Mouse (Mus musculus) thymus, postnatal 0 days (tissue): ENCODE data around the gene Snx5. TPM values are rescaled to one million over a fixed set of nuclear protein-coding genes. Genes with fewer than 3 reads are reported as not detected.

Experiments used
- DNase-seq: peaks from one replicate; pipeline ENCODE4 v3.0.0-alpha.2; 2015; ENCODE audit warnings: low spot score
- polyA plus RNA-seq: library from polyadenylated mRNA; unstranded; fragments of >200 nt; fragmentation: Nextera tagmentation; extraction: Ambion mirVana; gene quantifications from 2 replicates; pipeline ENCODE4 v1.2.1, GENCODE M21; 2015

Gene Snx5
- polyA plus RNA-seq, 1 experiment from 2014 or later: 123 TPM

GRCm38 (mm10) chr2:144267731-144268015, 3.0 kb downstream of the Snx5 start:
- DNase-seq: peak; percentile 47

- DNase-seq: no peak
Measured at GRCm38 (mm10) chr2:144267004-144267730, 3.5 kb downstream of the Snx5 start.

- DNase-seq: no peak
Measured at GRCm38 (mm10) chr2:144265916-144266683, 4.6 kb downstream of the Snx5 start.

DNA sequence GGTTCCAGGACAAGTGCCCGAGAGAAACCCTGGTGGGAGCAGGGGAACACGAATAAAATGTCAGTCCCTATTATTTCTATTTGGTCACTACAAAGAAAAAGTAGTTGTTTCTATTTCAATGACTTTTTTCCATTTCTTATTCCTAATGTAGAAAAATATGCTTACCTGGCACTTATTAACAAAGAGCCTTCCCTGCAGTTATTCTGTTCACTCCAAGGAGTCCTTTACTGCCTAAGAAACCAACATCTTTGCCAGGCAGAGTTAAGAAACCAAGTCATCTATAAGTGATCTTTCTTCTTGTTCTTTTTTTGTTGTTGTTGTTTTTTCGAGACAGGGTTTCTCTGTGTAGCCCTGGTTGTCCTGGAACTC, 5.6 kb downstream of the Snx5 start:
- DNase-seq: no peak

GRCm38 (mm10) chr2:144264398-144265119, 6.1 kb downstream of the Snx5 start:
- no peak for DNase-seq

- DNase-seq: no peak
Measured at GRCm38 (mm10) chr2:144262837-144263236, 7.9 kb downstream of the Snx5 start.

- DNase-seq: no peak
Measured at GRCm38 (mm10) chr2:144250111-144250510, 20.6 kb downstream of the Snx5 start.

- no peak for DNase-seq
Measured at GRCm38 (mm10) chr2:144248613-144249376, 21.9 kb downstream of the Snx5 start.

DNA sequence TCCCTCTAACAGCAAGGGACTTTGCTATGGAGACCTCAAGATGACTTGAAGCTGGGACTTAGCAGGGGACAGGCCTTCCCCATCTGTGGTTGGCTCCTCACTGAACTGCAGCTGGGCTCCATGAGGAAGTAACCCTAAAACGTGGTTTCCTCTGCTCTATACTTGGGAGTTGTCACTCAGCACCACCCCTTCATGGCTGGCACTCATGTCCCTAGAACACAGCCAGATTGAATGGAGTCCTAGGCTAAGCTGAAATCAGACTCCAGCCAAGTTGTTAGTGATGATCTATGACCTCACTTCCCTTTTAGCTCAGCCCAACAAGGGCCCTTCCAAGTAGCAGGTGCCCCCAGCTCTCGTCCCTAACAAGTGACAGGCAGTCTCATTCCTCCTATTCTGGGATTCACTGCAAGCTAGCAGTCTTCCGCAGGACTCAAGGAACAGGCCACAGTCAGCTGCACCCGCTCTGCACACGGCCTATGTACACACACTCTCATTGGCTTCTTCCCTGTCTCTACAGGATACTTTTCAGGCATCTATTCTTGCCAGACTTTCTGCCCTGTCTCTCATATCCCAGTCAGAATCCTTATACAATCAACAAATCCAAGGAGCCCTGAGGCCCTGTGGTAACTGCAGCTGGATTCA, 23.2 kb downstream of the Snx5 start:
- DNase-seq: no peak

- DNase-seq: no peak
Measured at GRCm38 (mm10) chr2:144246270-144246669, 24.4 kb downstream of the Snx5 start.

GRCm38 (mm10) chr2:144245464-144245863, 25.2 kb downstream of the Snx5 start:
- no peak for DNase-seq

- DNase-seq: no peak
Measured at GRCm38 (mm10) chr2:144240095-144240899, 30.4 kb downstream of the Snx5 start.

DNA sequence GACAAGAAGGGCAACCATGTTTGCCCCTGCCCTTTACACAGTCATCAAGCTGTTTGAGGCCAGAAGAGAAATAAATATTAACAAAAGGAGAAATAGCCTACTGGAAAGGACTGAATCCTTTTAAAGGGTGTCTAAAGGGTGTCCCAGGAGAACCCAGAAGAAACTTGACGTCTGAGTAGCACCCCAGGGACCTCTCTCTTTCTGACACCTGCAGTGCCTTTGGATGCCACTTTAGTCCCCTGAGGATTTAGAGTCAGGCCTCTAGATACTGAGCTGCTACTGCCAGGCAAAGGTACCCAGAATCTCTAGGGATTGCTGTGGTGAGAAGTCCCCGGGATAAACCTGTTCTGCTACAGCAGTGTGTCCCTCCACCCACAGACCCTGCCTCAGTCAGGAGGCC, 31.4 kb downstream of the Snx5 start:
- DNase-seq: no peak

DNA sequence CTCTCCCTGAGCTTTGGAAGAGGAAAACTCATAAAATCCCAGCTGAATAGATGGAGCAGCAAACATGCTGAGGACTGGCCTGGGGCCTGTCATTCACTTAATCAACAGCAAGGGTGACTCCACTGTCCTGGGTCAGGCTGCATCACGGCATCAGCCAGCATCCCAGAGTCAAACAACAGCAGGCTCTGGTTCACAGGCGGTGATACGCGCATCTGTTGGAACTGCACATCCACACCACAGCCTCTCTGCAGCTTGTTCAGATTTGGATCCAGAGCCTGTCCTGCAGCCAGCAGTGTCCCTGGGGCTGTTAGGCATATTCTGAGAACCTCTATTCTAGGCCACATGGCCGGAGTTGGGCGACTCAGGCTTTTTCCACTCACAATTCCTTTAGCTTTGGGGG, 32.4 kb downstream of the Snx5 start:
- DNase-seq: no peak

- no peak for DNase-seq
Measured at GRCm38 (mm10) chr2:144236791-144237584, 33.7 kb downstream of the Snx5 start.

- no peak for DNase-seq
Measured at GRCm38 (mm10) chr2:144235776-144236175, 34.9 kb downstream of the Snx5 start.

- DNase-seq: no peak
Measured at GRCm38 (mm10) chr2:144233534-144233933, 37.2 kb downstream of the Snx5 start.

- DNase-seq: no peak
Measured at GRCm38 (mm10) chr2:144231115-144231514, 39.6 kb downstream of the Snx5 start.

DNA sequence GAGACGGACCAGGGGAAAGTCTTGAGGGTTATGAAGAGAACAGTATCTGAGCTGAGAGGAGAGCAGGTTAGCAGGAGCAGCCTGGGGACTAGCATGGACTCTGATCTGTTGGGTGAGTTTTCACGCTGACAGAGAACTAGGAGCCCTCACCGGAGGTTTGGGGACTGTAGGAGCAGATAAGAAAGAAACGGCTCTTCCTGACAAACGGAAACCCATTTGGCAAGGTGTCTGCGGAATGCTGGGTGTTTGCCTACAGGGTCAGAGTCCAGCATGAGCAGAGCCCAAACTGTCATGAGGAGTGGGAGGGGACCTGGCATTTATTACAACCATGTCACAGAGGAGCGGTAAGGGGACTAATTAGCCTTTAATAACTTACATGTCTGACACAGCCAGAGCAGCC, 40.2 kb downstream of the Snx5 start:
- DNase-seq: no peak
